Mouse (Mus musculus): ENCODE data around the gene Cnnm2.

DNA sequence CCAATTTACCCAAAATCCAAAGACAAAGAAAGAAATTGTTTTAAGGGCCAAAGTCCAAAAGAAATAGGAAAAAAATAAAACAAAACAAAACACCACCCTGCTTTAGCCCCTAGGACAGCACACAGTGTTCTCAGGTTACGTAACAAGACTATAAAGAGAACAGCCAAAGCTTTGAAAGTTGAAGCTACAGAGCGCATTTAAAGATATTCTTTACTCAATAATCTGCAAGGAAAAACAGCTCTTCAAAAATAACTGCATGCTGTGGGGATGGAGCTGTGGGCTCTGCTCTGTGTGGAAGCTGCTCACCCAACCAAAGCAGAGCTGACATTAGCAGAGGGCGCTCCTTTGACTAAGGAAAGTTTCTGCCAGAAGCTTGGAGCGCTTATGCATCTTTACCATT lies 147.6 kb downstream of the Cnnm2 start:
- no peak for TF ChIP-seq GATA1 (IDR thresholded peaks at IDR 0.05; ENCODE audit: borderline replicate concordance, low read length)
- no peak for TF ChIP-seq FLI1 (IDR thresholded peaks at IDR 0.05; ENCODE audit: low read length)
